Mouse (Mus musculus) brown adipose tissue, adult 24 weeks (tissue): ENCODE measurements at regions not wholly inside any gene's neighbourhood (a gene's known extent, or its start where the extent isn't known, plus 50 kb on each side); places are given as distances from the start of the nearest gene placed in this dataset.
"Not testable (repeated sequence)": the region's sequence is repeated elsewhere in the genome, so short reads cannot be mapped to it uniquely, and the experiment has no call there.

Experiments used
- H3K27ac ChIP-seq: fragments of 200-500 bp; replicated peaks from 2 replicates; pipeline ENCODE4 v1.5.1; 2012; ENCODE audit warnings: low read depth, mild to moderate bottlenecking, low read length
- H3K4me1 ChIP-seq: fragments of 200-500 bp; 2 replicates; pipeline ENCODE4 v1.6.1; 2012; ENCODE audit warnings: low read length, mixed read lengths; ENCODE audit not compliant: control insufficient read depth, insufficient read depth, insufficient read length
- H3K4me3 ChIP-seq: fragments of 200-500 bp; 2 replicates; pipeline ENCODE4 v1.5.1; 2012; ENCODE audit warnings: low read depth, mild to moderate bottlenecking, low read length, moderate library complexity; ENCODE audit not compliant: insufficient read depth

GRCm38 (mm10) chr16:42505107-42505506 lies 164.7 kb upstream of the Gap43 start:
- Histone ChIP-seq H3K27ac (no peak overlapping the region), H3K4me1 (no peaks in the 10 kb centered on the region), H3K4me3 (no peak overlapping the region)

GRCm38 (mm10) chr16:42501713-42502112 lies 161.3 kb upstream of the Gap43 start:
- no peak overlapping the region for H3K27ac ChIP-seq
- H3K4me1 ChIP-seq, result no peaks in the 10 kb centered on the region
- H3K4me3 ChIP-seq, result no peak overlapping the region

- not testable (repeated sequence) for H3K4me3 ChIP-seq, H3K4me1 ChIP-seq, H3K27ac ChIP-seq
Measured at GRCm38 (mm10) chr16:42501109-42501508, 160.7 kb upstream of the Gap43 start.

- H3K4me3 ChIP-seq, result no peak overlapping the region
- H3K27ac ChIP-seq, result no peak overlapping the region
- no peaks in the 10 kb centered on the region for H3K4me1 ChIP-seq
Measured at GRCm38 (mm10) chr16:42499514-42499913, 159.1 kb upstream of the Gap43 start.

- Histone ChIP-seq H3K27ac (no peak overlapping the region), H3K4me3 (no peak overlapping the region), H3K4me1 (no peaks in the 10 kb centered on the region)
Measured at GRCm38 (mm10) chr16:42498368-42498767, 157.9 kb upstream of the Gap43 start.

- no peak overlapping the region for H3K27ac ChIP-seq
- H3K4me3 ChIP-seq, result no peak overlapping the region
- H3K4me1 ChIP-seq, result no peaks in the 10 kb centered on the region
Measured at GRCm38 (mm10) chr16:42493596-42493995, 153.1 kb upstream of the Gap43 start.

- Histone ChIP-seq H3K4me1 (no peaks in the 10 kb centered on the region), H3K4me3 (no peak overlapping the region), H3K27ac (no peak overlapping the region)
Measured at GRCm38 (mm10) chr16:42488745-42489144, 148.3 kb upstream of the Gap43 start.

GRCm38 (mm10) chr16:42479978-42480377 lies 139.5 kb upstream of the Gap43 start:
- Histone ChIP-seq H3K4me3 (no peak overlapping the region), H3K27ac (no peak overlapping the region), H3K4me1 (no peaks in the 10 kb centered on the region)

GRCm38 (mm10) chr16:42466976-42467375 lies 126.5 kb upstream of the Gap43 start:
- H3K27ac ChIP-seq, result no peak overlapping the region
- no peak overlapping the region for H3K4me3 ChIP-seq
- H3K4me1 ChIP-seq, result no peaks in the 10 kb centered on the region

- H3K4me3 ChIP-seq, result no peak overlapping the region
- H3K27ac ChIP-seq, result no peak overlapping the region
- H3K4me1 ChIP-seq, result peaks cover 4% of the 10 kb centered on the region; the same call in 1 of the 2 replicates
Measured at GRCm38 (mm10) chr16:42456335-42456984, 116.0 kb upstream of the Gap43 start.

- Histone ChIP-seq H3K27ac (no peak overlapping the region), H3K4me1 (peaks cover 4% of the 10 kb centered on the region; the same call in 1 of the 2 replicates), H3K4me3 (no peak overlapping the region)
Measured at GRCm38 (mm10) chr16:42453338-42453737, 112.9 kb upstream of the Gap43 start.

- no peaks in the 10 kb centered on the region for H3K4me1 ChIP-seq
- no peak overlapping the region for H3K27ac ChIP-seq
Measured at GRCm38 (mm10) chr16:42449840-42450444, 109.5 kb upstream of the Gap43 start.

GRCm38 (mm10) chr16:42444863-42445423 lies 104.5 kb upstream of the Gap43 start:
- Histone ChIP-seq H3K4me1 (peaks cover 4% of the 10 kb centered on the region), H3K4me3 (no peak overlapping the region), H3K27ac (no peak overlapping the region)

More at GRCm38 (mm10) chr16:42449840-42450444, 109.5 kb upstream of the Gap43 start:
- H3K4me3 ChIP-seq, result no peak overlapping the region

- H3K4me1 ChIP-seq, result peaks cover 4% of the 10 kb centered on the region
- no peak overlapping the region for H3K4me3 ChIP-seq
- H3K27ac ChIP-seq, result no peak overlapping the region
Measured at GRCm38 (mm10) chr16:42444408-42444862, 104.0 kb upstream of the Gap43 start.

- Histone ChIP-seq H3K4me1 (peaks cover 4% of the 10 kb centered on the region), H3K27ac (no peak overlapping the region), H3K4me3 (no peak overlapping the region)
Measured at GRCm38 (mm10) chr16:42440822-42441221, 100.4 kb upstream of the Gap43 start.

GRCm38 (mm10) chr16:42431529-42431928 lies 91.1 kb upstream of the Gap43 start:
- Histone ChIP-seq H3K4me1 (no peaks in the 10 kb centered on the region), H3K27ac (no peak overlapping the region), H3K4me3 (no peak overlapping the region)
